Mouse (Mus musculus) midbrain, embryonic 14.5 days (tissue): ENCODE measurements at regions not wholly inside any gene's neighbourhood (a gene's known extent, or its start where the extent isn't known, plus 50 kb on each side); places are given as distances from the start of the nearest gene placed in this dataset.

Experiments
- ATAC-seq: fragments of 200-750 bp; cut with Nextera tagmentation; 2 replicates; pipeline ENCODE4 v1.8.0; 2017; ENCODE audit warnings: moderate number of reproducible peaks, moderate library complexity; ENCODE audit not compliant: low FRiP score, low TSS enrichment
- DNase-seq: peaks from one replicate; pipeline ENCODE4 v3.0.0-alpha.2; 2015
- H3K27ac ChIP-seq: fragments of 300-500 bp; sonication (generic); replicated peaks from 2 replicates; pipeline ENCODE4 v1.5.1; 2014; ENCODE audit warnings: mild to moderate bottlenecking, low read depth, low read length, moderate library complexity
- H3K27me3 ChIP-seq: fragments of 300-500 bp; sonication (generic); 2 replicates; pipeline ENCODE4 v1.6.1; 2014; ENCODE audit warnings: low read length, control low read depth, mixed read lengths; ENCODE audit not compliant: control insufficient read depth, insufficient read depth
- H3K36me3 ChIP-seq: fragments of 300-500 bp; sonication (generic); 2 replicates; pipeline ENCODE4 v1.6.1; 2014; ENCODE audit warnings: low read length, control low read depth; ENCODE audit not compliant: control insufficient read depth, insufficient read depth
- H3K4me1 ChIP-seq: fragments of 300-500 bp; sonication (generic); 2 replicates; pipeline ENCODE4 v1.6.1; 2014; ENCODE audit warnings: mild to moderate bottlenecking, antibody characterized with exemption, low read length, control low read depth; ENCODE audit not compliant: control insufficient read depth, insufficient read depth
- H3K4me2 ChIP-seq: fragments of 300-500 bp; sonication (generic); 2 replicates; pipeline ENCODE4 v1.6.1; 2014; ENCODE audit warnings: mild to moderate bottlenecking, low read length, moderate library complexity
- H3K4me3 ChIP-seq: fragments of 300-500 bp; sonication (generic); replicated peaks from 2 replicates; pipeline ENCODE4 v1.5.1; 2014; ENCODE audit warnings: low read depth, low read length
- H3K9ac ChIP-seq: fragments of 300-500 bp; sonication (generic); replicated peaks from 2 replicates; pipeline ENCODE4 v1.6.1; 2014; ENCODE audit warnings: mild to moderate bottlenecking, low read length, moderate library complexity
- H3K9me3 ChIP-seq: fragments of 300-500 bp; sonication (generic); 2 replicates; pipeline ENCODE4 v1.6.1; 2016; ENCODE audit warnings: low read length, control low read depth, mixed read lengths; ENCODE audit not compliant: control insufficient read depth
- WGBS: fragments of 180-500 bp; shearing (Covaris S2); extraction: QIAGEN DNeasy Blood & Tissue Kit; methylation state at CpG from one replicate; pipeline ENCODE4 v1.1.7; 2014; 5-methylcytosine and 5-hydroxymethylcytosine counted together

GRCm38 (mm10) chr4:73111311-73111710 is 258.9 kb upstream of the Aldoart1 start:
- peak; percentile 74 for DNase-seq
- ATAC-seq = no peak

More at GRCm38 (mm10) chr4:73111311-73111710, 258.9 kb upstream of the Aldoart1 start:
- Histone ChIP-seq H3K27ac (no peak overlapping the region), H3K9ac (no peak overlapping the region), H3K27me3 (no peaks in the 10 kb centered on the region), H3K36me3 (no peaks in the 10 kb centered on the region), H3K9me3 (no peaks in the 10 kb centered on the region), H3K4me3 (no peak overlapping the region), H3K4me2 (no peak overlapping the region), H3K4me1 (no peaks in the 10 kb centered on the region)
- WGBS = 79% methylated on average over 2 of the region's 2 CpGs
